Comparison of ENCODE assay signal across 26 mouse cellular contexts in the genomic region with DNA sequence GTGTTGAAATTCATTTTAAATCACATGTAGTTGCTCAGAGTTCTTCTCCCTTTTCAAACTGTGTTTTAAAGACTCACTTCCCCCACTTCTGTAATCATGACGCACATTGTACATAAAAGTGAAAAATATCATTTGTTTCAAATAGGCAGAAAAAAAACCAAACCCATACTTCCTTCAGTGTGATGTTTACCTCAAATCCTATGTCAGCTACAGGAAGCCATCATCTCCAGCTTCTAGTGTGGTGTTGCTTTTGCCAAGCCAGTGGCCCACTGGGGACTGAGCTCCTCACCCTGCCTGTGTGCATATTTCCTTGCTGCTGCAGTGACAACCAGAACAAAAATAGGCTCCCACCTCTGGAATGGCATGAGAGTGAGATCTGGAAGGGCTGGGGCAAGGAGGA. TPM values are rescaled to one million over a fixed set of nuclear protein-coding genes. Genes with fewer than 3 reads are reported as not detected.
DNase-seq lines count a peak whose midpoint lies in the region; ATAC-seq and TF ChIP-seq lines count a peak whose summit lies in the region.
"Had no signal": no experiment of that assay in that cellular context is flagged by ENCODE, and none has a peak within 500 bp of the region (broad histone marks: within the 10 kb centered on the region; RNA-seq: fewer than 3 reads in every experiment).

No protein-coding gene starts in this region.

- no peaks in the 10 kb centered on the region for H3K9me3 ChIP-seq in neural tube, embryonic 15.5 days (replicated peaks)
- H3K9me3 ChIP-seq: embryonic facial prominence, embryonic 10.5 days; embryonic facial prominence, embryonic 13.5 days; forebrain, embryonic 12.5 days; forebrain, embryonic 15.5 days; heart, embryonic 10.5 days; heart, embryonic 13.5 days; hindbrain, embryonic 12.5 days; hindbrain, embryonic 15.5 days; intestine, embryonic 15.5 days had no signal

- no peak overlapping the region for H3K27ac ChIP-seq in neural tube, embryonic 15.5 days (replicated peaks)
- no peak overlapping the region for H3K27ac ChIP-seq in cerebellum, adult 2 months (ENCODE audit: insufficient read depth, low read length)
- H3K27ac ChIP-seq: embryonic facial prominence, embryonic 10.5 days; embryonic facial prominence, embryonic 13.5 days; forebrain, embryonic 12.5 days; forebrain, embryonic 15.5 days; heart, embryonic 10.5 days; heart, embryonic 13.5 days; hindbrain, embryonic 12.5 days; hindbrain, embryonic 15.5 days; intestine, embryonic 15.5 days had no signal

- no peaks in the 10 kb centered on the region for H3K27me3 ChIP-seq in neural tube, embryonic 15.5 days (replicated peaks)
- no peaks in the 10 kb centered on the region for H3K27me3 ChIP-seq in cerebellum, adult 2 months (ENCODE audit: control insufficient read depth, insufficient read depth, low read length)
- H3K27me3 ChIP-seq: embryonic facial prominence, embryonic 13.5 days; forebrain, embryonic 12.5 days; forebrain, embryonic 15.5 days; heart, embryonic 13.5 days; hindbrain, embryonic 12.5 days; hindbrain, embryonic 15.5 days; intestine, embryonic 15.5 days had no signal

- no peak overlapping the region for H3K9ac ChIP-seq in neural tube, embryonic 15.5 days (replicated peaks)
- H3K9ac ChIP-seq: embryonic facial prominence, embryonic 13.5 days; forebrain, embryonic 12.5 days; forebrain, embryonic 15.5 days; heart, embryonic 13.5 days; hindbrain, embryonic 12.5 days; hindbrain, embryonic 15.5 days; intestine, embryonic 15.5 days had no signal

- no peak for TF ChIP-seq CTCF in cerebellum, adult 2 months (IDR thresholded peaks at IDR 0.05; ENCODE audit: borderline replicate concordance, insufficient read depth, low read depth, low read length)

- no peaks in the 10 kb centered on the region; the same call in 1 of the 2 replicates for H3K4me1 ChIP-seq in neural tube, embryonic 15.5 days
- H3K4me1 ChIP-seq in cerebellum, adult 2 months (ENCODE audit: control insufficient read depth, insufficient read depth, low read length), result no peaks in the 10 kb centered on the region
- H3K4me1 ChIP-seq: forebrain, embryonic 15.5 days; hindbrain, embryonic 12.5 days; hindbrain, embryonic 15.5 days; intestine, embryonic 15.5 days had no signal

- 86% methylated on average over 1 of the region's 1 CpGs for WGBS in neural tube, embryonic 15.5 days
- WGBS in cerebellum, adult 2 months, result 88% methylated on average over 1 of the region's 1 CpGs

- peak; percentile 59 for DNase-seq in T-cell, adult 2 months (ENCODE audit: low spot score)
- peak; percentile 43 for DNase-seq in induced T-regulatory cell, adult 2 months (ENCODE audit: low read depth)
- no peak for DNase-seq in cerebellum, adult 2 months
- no peak for DNase-seq in layer of hippocampus, postnatal 10 days (ENCODE audit: low spot score in 2 of 2)
- DNase-seq: adrenal gland, postnatal 10 days; adrenal gland, postnatal 36 days; cerebellum, adult 18-20 months; cerebellum, adult 9-11 months; cerebellum, postnatal 36 days; embryo, embryonic 11 days; gastrocnemius, postnatal 25 days; heart, adult 18-20 months; heart, postnatal 14 days; heart, postnatal 4 days had no signal

- no peak overlapping the region for H3K4me2 ChIP-seq in neural tube, embryonic 15.5 days
- H3K4me2 ChIP-seq: embryonic facial prominence, embryonic 13.5 days; forebrain, embryonic 12.5 days; forebrain, embryonic 15.5 days; heart, embryonic 13.5 days; hindbrain, embryonic 12.5 days; hindbrain, embryonic 15.5 days; intestine, embryonic 15.5 days had no signal

- peak; percentile 28 for ATAC-seq in CD4-positive, CD25-positive, alpha-beta regulatory T cell, adult 4 months
- ATAC-seq in neural tube, embryonic 15.5 days (ENCODE audit: low FRiP score), result no peak
- ATAC-seq: forebrain, embryonic 15.5 days; intestine, embryonic 15.5 days had no signal

- no peak for TF ChIP-seq POLR2A in cerebellum, adult 2 months (IDR thresholded peaks at IDR 0.05; ENCODE audit: borderline replicate concordance, insufficient read depth, low read length)

- H3K36me3 ChIP-seq in neural tube, embryonic 15.5 days, result no peaks in the 10 kb centered on the region
- H3K36me3 ChIP-seq: embryonic facial prominence, embryonic 10.5 days; embryonic facial prominence, embryonic 13.5 days; forebrain, embryonic 12.5 days; forebrain, embryonic 15.5 days; heart, embryonic 10.5 days; heart, embryonic 13.5 days; hindbrain, embryonic 12.5 days; hindbrain, embryonic 15.5 days; intestine, embryonic 15.5 days had no signal

- no peak overlapping the region for H3K4me3 ChIP-seq in neural tube, embryonic 15.5 days (replicated peaks)
- H3K4me3 ChIP-seq in cerebellum, adult 2 months (replicated peaks; ENCODE audit: insufficient read depth, low read depth, low read length), result no peak overlapping the region
- H3K4me3 ChIP-seq: embryonic facial prominence, embryonic 10.5 days; embryonic facial prominence, embryonic 13.5 days; erythroblast, embryonic 14.5 days; forebrain, embryonic 12.5 days; forebrain, embryonic 15.5 days; heart, embryonic 10.5 days; heart, embryonic 13.5 days; hindbrain, embryonic 12.5 days; hindbrain, embryonic 15.5 days; intestine, embryonic 15.5 days had no signal

RNA-seq across cellular contexts. Expression of a gene that starts 39.1 kb away (rescaled TPM):
- polyA plus RNA-seq in CD4-positive, CD25-positive, alpha-beta regulatory T cell, adult 4 months (2017; shearing (Covaris generic)), result 1 to 10 TPM; 4.7 to 7.4 TPM
- 12.2 and 13.4 TPM in 2 replicates for polyA plus RNA-seq in neural tube, embryonic 15.5 days (2015; fragmentation: Nextera tagmentation; extraction: Ambion mirVana)
- polyA plus RNA-seq in cerebellum, adult 2 months (2012; rRNA removed), result 15.4 and 16.5 TPM in 2 replicates
- 10 to 100 TPM; 16.1 to 17.9 TPM for total RNA-seq in layer of hippocampus, postnatal 10 days (2021)

Comparison
In these comparisons a context has a peak if more than half of its experiments do, and no peak if none do; other contexts are left out.
1. DNase-seq: peak in T-cell, adult 2 months (single experiment) and induced T-regulatory cell, adult 2 months (single experiment); none in cerebellum, adult 2 months (0 of 2) and layer of hippocampus, postnatal 10 days (0 of 2).